Mouse (Mus musculus) thymus, postnatal 4 days (tissue): ENCODE measurements around the gene Tnfaip1.
"Not testable (repeated sequence)": the region's sequence is repeated elsewhere in the genome, so short reads cannot be mapped to it uniquely, and the experiment has no call there.

Experiments
- DNase-seq: peaks from one replicate; pipeline ENCODE4 v3.0.0; 2021

The Tnfaip1 gene

DNA sequence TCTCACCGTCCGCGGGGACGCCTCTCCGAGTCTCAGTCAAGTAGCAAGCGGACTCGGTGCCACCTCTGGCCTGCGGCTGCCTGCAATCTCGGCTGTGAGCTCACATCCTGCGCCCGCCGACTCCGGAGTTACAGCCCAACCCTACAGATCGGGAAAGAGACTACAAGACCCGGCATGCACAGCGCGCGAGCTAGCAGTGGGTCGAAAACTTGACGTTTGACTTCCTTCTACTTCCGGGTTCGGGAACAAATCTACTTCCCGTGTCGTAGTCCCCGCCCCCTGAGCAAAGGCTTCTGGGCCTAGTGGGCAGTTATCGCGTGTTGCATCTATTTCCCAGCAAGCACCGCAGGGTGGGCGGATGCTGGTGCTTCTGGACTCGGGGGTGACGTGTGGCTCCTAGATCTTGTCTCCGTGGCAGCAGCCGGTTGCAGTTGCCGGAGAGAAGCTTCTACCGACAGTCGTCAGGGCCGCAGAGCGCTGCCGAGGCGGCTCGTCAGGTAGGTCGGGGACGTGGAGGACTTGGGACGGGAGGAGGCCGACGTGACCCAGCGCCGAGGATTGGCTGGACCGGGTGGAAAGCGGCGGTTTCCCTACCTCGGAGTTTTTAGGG is at the start of gene Tnfaip1, which contains the start of gene Ift20:
Tnfaip1 (minus strand) TSS at position 253 of the 610 bp plus-strand sequence.
Ift20 (plus strand) TSS at position 282 of the 610 bp plus-strand sequence.
- DNase-seq = peak; percentile 97

GRCm38 (mm10) chr11:78582848-78583247 is 46.7 kb upstream of the Tnfaip1 start:
- no peak for DNase-seq

- no peak for DNase-seq
These were observed 38.8 kb upstream of the Tnfaip1 start for GRCm38 (mm10) chr11:78574975-78575374.

GRCm38 (mm10) chr11:78574536-78574935 is 38.4 kb upstream of the Tnfaip1 start:
- DNase-seq = no peak

- not testable (repeated sequence) for DNase-seq
These were observed 37.9 kb upstream of the Tnfaip1 start for GRCm38 (mm10) chr11:78574031-78574430.

DNA sequence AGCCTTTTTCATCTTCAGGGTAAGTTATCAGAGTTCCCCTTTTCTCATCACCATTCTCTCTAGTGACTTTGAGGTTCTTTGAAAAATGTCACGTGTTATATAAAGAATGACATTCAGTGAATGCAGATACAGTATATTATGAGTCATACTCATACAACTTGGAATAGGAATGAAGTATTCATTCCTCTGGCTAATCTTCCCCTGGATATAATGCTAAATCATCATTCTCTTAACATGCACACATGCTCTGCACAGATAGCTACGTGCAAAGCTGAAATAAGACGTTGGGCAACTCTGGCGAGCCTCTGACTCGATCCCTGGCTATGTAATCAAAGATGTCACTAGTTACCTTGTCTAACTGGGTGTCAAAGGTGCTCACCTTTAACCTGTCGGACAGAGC is 35.7 kb upstream of the Tnfaip1 start:
- DNase-seq = no peak

DNA sequence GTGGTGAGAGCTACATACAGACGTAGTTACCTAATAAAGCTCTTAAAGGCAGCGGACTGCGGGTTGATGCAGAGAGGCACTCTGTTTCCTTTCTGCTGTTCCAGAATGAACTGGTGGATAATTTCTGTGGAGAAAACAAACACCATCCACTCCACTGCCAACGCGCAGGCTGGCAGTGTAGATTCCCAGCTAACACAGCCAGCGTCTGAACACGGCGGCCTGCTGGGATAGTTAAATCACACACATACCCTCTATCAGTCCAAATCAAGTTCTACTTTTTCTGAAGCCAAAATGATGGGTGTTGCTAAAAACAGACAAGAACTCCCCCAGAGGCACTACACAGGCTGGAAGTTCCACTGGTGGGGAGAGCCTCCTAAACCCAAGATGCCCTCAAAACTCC is 35.3 kb upstream of the Tnfaip1 start:
- no peak for DNase-seq

GRCm38 (mm10) chr11:78569806-78570205 is 33.7 kb upstream of the Tnfaip1 start:
- DNase-seq = no peak

DNA sequence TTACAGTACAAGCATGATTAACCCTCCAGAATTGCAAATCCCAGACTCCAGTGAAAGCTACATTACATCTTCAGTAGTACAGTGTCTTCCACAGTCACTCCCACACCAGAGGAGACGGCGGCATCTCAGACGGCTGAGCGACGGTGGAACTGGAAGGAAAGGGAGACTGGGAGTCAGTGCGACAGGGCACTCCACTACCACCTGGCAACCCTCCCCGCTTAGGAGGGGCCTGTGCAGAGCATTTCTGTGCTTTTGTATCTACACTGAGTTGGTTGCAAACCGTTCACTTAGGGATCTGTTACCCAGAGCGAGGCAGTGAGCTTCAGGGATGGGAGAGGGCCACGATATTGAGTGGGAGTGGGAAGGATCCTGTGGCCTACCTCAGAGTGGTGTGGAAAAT is 32.7 kb upstream of the Tnfaip1 start:
- DNase-seq = no peak

DNA sequence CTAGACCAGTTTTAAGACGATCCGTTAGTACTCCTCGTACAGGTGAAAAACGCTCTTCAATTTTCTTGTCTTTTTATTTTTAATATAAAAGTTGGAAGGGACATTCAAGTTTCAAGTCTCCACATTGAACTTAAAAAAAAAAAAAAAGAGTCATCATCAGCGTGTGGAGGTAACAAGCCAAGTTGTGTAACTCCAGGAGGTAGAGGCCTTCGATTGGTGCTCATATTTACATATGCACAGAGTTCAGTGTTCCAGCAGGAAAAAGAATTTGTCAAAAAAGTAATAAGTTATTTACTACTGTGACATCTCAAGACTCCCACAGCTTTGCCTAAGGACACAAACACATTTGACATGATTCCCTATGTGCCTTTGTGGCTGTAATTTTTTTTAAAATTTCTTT is 31.5 kb upstream of the Tnfaip1 start:
- DNase-seq = no peak

DNA sequence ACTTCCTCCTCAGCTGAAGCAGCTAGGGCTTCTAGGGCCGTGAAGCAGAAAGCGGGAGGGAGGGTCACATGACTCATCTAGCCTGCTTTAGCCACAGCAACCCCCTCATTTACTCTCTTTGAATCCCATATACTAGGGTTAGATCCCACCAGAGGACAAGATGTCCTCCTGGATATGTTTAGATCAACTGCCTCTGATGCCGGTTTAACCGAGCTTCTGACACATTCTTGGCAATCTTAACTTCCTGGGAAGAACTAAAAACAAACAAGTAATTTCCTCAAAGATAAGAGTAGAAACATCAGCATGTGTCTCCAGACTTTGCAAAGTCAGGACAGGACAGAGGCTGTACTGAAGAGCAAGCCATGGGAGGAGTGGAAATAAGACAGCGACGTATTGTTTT is 30.6 kb upstream of the Tnfaip1 start:
- DNase-seq = no peak

- peak; percentile 80 for DNase-seq
These were observed 24.3 kb upstream of the Tnfaip1 start for GRCm38 (mm10) chr11:78560447-78560846.

DNA sequence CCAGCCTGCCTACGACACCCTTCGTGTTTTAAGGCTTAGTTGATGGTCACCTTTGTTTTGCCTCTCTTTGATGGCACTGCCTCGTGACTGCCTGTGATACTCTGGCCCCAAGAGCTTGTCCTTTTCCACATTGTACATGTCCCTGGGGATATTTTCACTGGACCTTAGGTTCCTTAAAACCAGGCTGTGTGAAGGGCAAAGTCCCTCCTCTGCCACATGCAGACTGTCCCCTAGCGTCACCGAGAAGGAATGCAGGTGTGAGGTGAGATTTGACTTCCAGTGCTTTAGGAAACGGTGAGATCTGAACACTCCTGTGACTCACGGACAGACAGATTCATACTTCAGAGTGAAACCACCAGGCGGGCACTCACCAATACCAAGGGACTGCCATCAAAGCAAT is 21.1 kb upstream of the Tnfaip1 start:
- DNase-seq = peak; percentile 30

DNA sequence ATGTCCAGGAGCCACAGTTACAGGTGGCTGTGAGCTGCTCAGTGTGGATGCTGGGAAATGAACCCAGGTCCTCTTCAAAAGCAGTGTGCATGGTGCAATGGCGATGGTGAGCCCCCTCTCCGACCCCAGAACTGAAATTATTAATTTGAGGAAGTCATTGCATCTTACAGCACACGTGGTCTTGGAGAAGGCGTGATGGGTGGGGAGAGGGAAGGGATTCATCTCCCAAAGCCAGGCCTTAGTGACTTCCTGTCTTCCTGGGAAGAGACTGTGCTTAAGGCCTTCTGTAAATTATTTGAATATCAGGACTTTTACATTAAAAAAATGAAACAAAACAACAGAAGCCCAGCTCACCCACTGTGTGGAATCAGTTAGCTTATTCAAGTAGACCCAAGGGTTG is 19.9 kb upstream of the Tnfaip1 start:
- DNase-seq = no peak

DNA sequence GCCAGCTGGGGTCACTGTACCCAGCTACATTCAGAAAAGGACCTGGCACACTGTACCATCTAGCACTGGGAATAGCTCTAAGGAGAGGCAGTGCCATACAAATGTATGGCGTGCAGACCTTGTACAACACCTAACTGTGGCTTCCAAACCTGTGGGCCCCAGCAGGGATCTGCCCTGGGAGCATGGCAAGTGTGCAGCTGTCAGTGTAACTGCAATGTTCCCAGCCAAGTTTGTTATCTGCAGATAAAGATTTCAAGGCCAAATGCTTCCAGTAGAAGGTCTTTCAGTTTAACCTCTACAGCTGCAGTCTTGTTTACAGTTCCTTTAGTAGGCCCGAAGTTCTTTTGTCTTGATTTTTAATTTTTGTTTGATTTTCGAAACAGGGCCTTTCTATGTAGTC is 19.5 kb upstream of the Tnfaip1 start:
- no peak for DNase-seq

DNA sequence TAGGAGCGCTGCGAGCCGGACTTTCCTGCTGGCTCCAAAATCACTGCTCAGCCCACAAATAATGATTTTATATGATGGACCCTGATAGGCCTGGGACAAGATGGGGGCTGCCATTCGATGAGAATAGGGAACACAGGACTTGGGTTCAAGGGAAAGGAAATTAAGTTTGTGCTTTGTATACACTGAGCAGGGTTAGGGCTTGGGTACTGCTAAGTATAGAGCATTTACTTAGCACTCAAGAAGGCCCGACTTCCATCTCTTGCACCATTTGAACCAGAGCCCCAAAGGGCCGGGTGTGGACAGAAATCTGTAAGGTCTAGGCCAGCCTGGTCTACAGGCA is 14.9 kb upstream of the Tnfaip1 start:
- no peak for DNase-seq

DNA sequence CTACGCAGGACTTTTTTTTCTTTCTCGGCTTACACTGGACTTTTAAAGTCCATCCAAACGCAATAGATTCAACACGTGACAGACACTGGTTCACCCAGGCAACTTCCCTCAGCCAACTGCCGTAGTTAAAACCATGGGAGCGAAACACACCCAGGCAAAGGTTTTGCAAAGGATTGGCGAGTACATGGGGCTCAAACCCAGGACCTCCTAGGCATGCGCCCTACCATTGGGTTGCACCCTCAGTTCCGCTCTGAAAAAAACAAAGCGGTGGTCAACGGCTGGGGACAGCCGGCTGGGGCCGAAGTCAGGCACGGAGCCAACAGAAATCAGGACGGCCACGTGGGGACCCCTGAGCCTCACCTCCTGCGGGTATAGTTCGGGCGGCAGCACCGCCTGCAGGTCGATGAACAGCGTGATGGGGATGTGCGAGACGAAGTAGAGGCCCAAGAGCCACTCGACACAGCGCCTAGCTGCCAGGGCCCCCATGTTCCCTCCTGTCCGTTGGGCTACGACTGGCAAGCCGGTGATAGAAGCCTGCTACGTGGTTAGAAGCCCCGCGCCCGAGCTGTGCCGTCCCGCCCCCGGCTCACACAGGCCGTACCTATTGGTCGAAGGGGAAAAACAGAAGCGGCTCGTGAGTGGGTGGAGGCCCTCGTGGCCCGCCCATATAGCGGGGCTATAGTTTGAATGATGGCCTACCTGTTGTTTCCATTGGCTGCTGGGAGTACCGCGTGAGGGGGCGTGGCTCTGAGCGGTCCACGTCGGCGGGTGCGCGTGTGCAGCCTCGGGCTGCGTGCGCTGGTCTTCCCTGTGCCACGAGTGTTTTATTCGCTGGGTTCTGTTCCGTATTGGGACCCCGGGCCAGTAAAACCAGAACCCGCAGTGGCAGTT is 14.3 kb upstream of the Tnfaip1 start, which contains the start of gene Tmem97:
Tmem97 (minus strand) TSS at position 610 of the 891 bp plus-strand sequence.
- peak; percentile 95 for DNase-seq

- DNase-seq = no peak
These were observed 13.4 kb upstream of the Tnfaip1 start for GRCm38 (mm10) chr11:78549491-78549987.

- no peak for DNase-seq
These were observed 11.8 kb upstream of the Tnfaip1 start for GRCm38 (mm10) chr11:78547718-78548460.

DNA sequence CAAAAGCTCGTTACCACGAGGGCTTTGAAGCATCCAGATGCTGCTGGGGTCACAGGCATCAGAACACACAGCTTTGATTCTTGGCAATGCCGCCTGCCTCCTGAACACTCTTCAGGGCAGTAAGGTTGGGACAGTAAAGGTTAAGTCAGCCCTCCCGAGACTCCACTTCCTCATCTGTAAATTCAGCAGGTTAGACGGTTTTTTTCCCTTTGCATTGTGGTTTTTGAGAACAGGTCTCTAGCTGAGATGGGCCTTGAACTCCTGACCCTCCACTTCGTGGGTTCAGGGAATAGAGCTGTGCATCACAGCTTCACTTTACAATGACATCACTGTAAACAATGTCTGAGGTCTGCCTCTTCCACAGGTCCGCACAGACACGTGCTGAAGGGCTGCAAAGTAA is 9.0 kb upstream of the Tnfaip1 start:
- no peak for DNase-seq

GRCm38 (mm10) chr11:78544449-78545111 is 8.4 kb upstream of the Tnfaip1 start:
- DNase-seq = no peak

DNA sequence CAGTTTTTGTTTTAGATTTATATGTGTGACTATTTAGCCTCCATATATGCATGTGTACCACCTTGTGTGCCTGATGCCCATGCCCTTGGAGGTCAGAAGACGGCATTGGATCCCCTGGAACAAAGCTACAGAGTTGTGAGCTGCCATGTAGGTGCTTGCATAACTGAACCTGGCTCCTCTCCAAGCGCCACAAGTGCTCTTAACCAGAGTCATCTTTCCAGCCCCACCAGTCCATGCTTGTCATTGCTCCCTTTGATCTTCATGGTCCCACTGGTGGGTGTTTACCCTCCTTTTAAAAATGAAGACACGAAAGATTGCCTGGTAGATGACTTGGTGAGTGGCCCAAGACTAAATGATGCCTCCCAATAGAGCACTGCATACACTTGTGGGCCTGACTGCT is 4.2 kb upstream of the Tnfaip1 start:
- no peak for DNase-seq

- DNase-seq = no peak
These were observed 555 bp upstream of the Tnfaip1 start for GRCm38 (mm10) chr11:78536690-78537084.
